ENCODE assay signal across 11 mouse cellular contexts in genomic region chr8:71535663-71536062, GRCm38 (mm10). TPM values are rescaled to one million over a fixed set of nuclear protein-coding genes. Genes with fewer than 3 reads are reported as not detected.
DNase-seq lines count a peak whose midpoint lies in the region; ATAC-seq and TF ChIP-seq lines count a peak whose summit lies in the region.
"Had no signal": no experiment of that assay in that cellular context is flagged by ENCODE, and none has a peak within 500 bp of the region (broad histone marks: within the 10 kb centered on the region; RNA-seq: fewer than 3 reads in every experiment).

No protein-coding gene starts in this region.

- no peaks in the 10 kb centered on the region for H3K36me3 ChIP-seq in kidney, embryonic 14.5 days (ENCODE audit: control insufficient read depth, insufficient read depth, low read length)
- peaks cover 5 to 15% of the 10 kb centered on the region in 2 experiments for H3K36me3 ChIP-seq in CH12.LX (replicated peaks in 1 of 2; ENCODE audit: control insufficient read depth in 1 of 2, insufficient read depth in 1 of 2, low read length in 1 of 2)
- H3K36me3 ChIP-seq in splenic B cell, adult 2 months (ENCODE audit: control insufficient read depth, insufficient read depth, low read length, poor library complexity, severe bottlenecking), result no peaks in the 10 kb centered on the region

- DNase-seq in kidney, postnatal 14 days, result no peak
- peak; percentile 79 for DNase-seq in CH12.LX (ENCODE audit: extremely low read depth)
- DNase-seq in splenic B cell, adult 2 months (ENCODE audit: low read depth, low spot score), result peak; percentile 28
- no peak for DNase-seq in layer of hippocampus, adult 9-11 months
- DNase-seq in right cerebral cortex, postnatal 36 days (ENCODE audit: low spot score in 2 of 2), result no peak
- DNase-seq: cerebellum, adult 18-20 months; midbrain, embryonic 14.5 days had no signal

- 0 out of 2 replicates have a peak overlapping the region, but pooled peaks have one; percentile 12 for H3K9ac ChIP-seq in kidney, embryonic 14.5 days (ENCODE audit: low read depth, low read length)
- peak overlapping the region; percentile 84; the same call in 1 of the 2 replicates for H3K9ac ChIP-seq in CH12.LX (ENCODE audit: insufficient read depth, low read depth)

- peak; percentile 26; the same call in 1 of the 2 replicates for TF ChIP-seq POLR2A in CH12.LX (IDR thresholded peaks at IDR 0.05; ENCODE audit: low read depth, low read length)
- TF ChIP-seq POLR2A in bone marrow macrophage, adult 2 months (IDR thresholded peaks at IDR 0.05; ENCODE audit: borderline replicate concordance, low read depth, low read length), result no peak

- TF ChIP-seq CTCF in CH12.LX (conservative IDR thresholded peaks at IDR 0.05 in 1 of 2, IDR thresholded peaks at IDR 0.05 in 1 of 2; ENCODE audit: low read depth in 2 of 2, low read length in 2 of 2), result 0 out of 4 replicates have a peak, but pooled peaks of 1 of the 2 experiments have one; percentile 12
- TF ChIP-seq CTCF in bone marrow macrophage, adult 2 months (IDR thresholded peaks at IDR 0.05; ENCODE audit: low read depth, low read length), result no peak

- in situ Hi-C loops in CH12.LX (cut with MboI; ENCODE audit: low pct_ligation_motif_present, low pct_unique_long_range_greater_than_20kb, low sequenced_read_pairs), result no loop called here

- 0 out of 2 replicates have a peak, but pooled peaks have one; percentile 18 for TF ChIP-seq EP300 in CH12.LX (IDR thresholded peaks at IDR 0.05; ENCODE audit: low read length)

- dilution Hi-C loops in CH12.LX (cut with MboI; ENCODE audit: extremely low pct_ligation_motif_present, extremely low pct_unique_long_range_greater_than_20kb, low sequenced_read_pairs), result no loop called here

- H3K27me3 ChIP-seq in kidney, embryonic 14.5 days (ENCODE audit: control insufficient read depth, insufficient read depth, low read length), result no peaks in the 10 kb centered on the region
- H3K27me3 ChIP-seq in CH12.LX (replicated peaks), result no peaks in the 10 kb centered on the region
- H3K27me3 ChIP-seq in splenic B cell, adult 2 months (ENCODE audit: control insufficient read depth, insufficient read depth, low read length, poor library complexity, severe bottlenecking), result no peaks in the 10 kb centered on the region

- H3K4me3 ChIP-seq in kidney, embryonic 14.5 days (ENCODE audit: low read length), result no peak overlapping the region
- peak overlapping the region; percentile 83 to 93 (median 89) for H3K4me3 ChIP-seq in CH12.LX (replicated peaks in 1 of 3; ENCODE audit: low read depth in 2 of 3, low read length in 2 of 3, poor library complexity in 1 of 3)
- peak overlapping the region; percentile 98 for H3K4me3 ChIP-seq in bone marrow macrophage, adult 2 months (ENCODE audit: insufficient read depth, low read length)

- H3K4me2 ChIP-seq in kidney, embryonic 14.5 days (replicated peaks; ENCODE audit: low read depth, low read length), result 0 out of 2 replicates have a peak overlapping the region, but pooled peaks have one; percentile 17
- peak overlapping the region; percentile 90 for H3K4me2 ChIP-seq in CH12.LX (ENCODE audit: insufficient read depth, low read depth, poor library complexity, severe bottlenecking)

- no peak overlapping the region for H3K27ac ChIP-seq in kidney, embryonic 14.5 days (ENCODE audit: low read depth, low read length)
- peak overlapping the region; percentile 47 for H3K27ac ChIP-seq in CH12.LX (ENCODE audit: insufficient read depth, low read depth)
- H3K27ac ChIP-seq in bone marrow macrophage, adult 2 months (ENCODE audit: insufficient read depth, low read depth, low read length), result no peak overlapping the region

- no peaks in the 10 kb centered on the region for H3K9me3 ChIP-seq in kidney, embryonic 14.5 days (ENCODE audit: control insufficient read depth, low read length)
- no peaks in the 10 kb centered on the region for H3K9me3 ChIP-seq in CH12.LX (replicated peaks; ENCODE audit: low read length)

- WGBS in kidney, embryonic 14.5 days, result 67% methylated on average over 5 of the region's 5 CpGs

- no peak for TF ChIP-seq RAD21 in CH12.LX (IDR thresholded peaks at IDR 0.05; ENCODE audit: low read depth, low read length)

- ATAC-seq in kidney, embryonic 14.5 days (ENCODE audit: low FRiP score, low TSS enrichment), result peak; percentile 19; the same call in 1 of the 2 replicates
- ATAC-seq: hindbrain, embryonic 16.5 days had no signal

- H3K79me2 ChIP-seq in CH12.LX (replicated peaks; ENCODE audit: control insufficient read depth, extremely low read depth, insufficient read depth, poor library complexity, severe bottlenecking), result peaks cover 11% of the 10 kb centered on the region; the same call in 1 of the 2 replicates

- H3K4me1 ChIP-seq in kidney, embryonic 14.5 days (ENCODE audit: control insufficient read depth, insufficient read depth, low read length), result 0 out of 2 replicates have a peak, but pooled peaks cover 8% of the 10 kb centered on the region
- peaks cover 14 to 59% of the 10 kb centered on the region in 2 experiments for H3K4me1 ChIP-seq in CH12.LX (ENCODE audit: control insufficient read depth in 1 of 2, insufficient read depth in 2 of 2)
- H3K4me1 ChIP-seq in bone marrow macrophage, adult 2 months (ENCODE audit: control insufficient read depth, insufficient read depth, low read length), result peaks cover 33% of the 10 kb centered on the region

TF ChIP-seq in CH12.LX, 34 proteins besides CTCF, POLR2A, EP300 and RAD21 (continues in another document):
- TF ChIP-seq HCFC1 (IDR thresholded peaks at IDR 0.05; ENCODE audit: low read depth, low read length) (no peak), CHD1 (IDR thresholded peaks at IDR 0.05; ENCODE audit: low read depth, low read length) (no peak), SIN3A (IDR thresholded peaks at IDR 0.05; ENCODE audit: low read length) (peak; percentile 42; the same call in 1 of the 2 replicates), KAT2A (IDR thresholded peaks at IDR 0.05; ENCODE audit: insufficient replicate concordance, low read length) (no peak), TCF12 (IDR thresholded peaks at IDR 0.05; ENCODE audit: low read depth, low read length) (peak; percentile 70; the same call in 1 of the 2 replicates), MEF2A (IDR thresholded peaks at IDR 0.05; ENCODE audit: borderline replicate concordance, low read depth, low read length) (peak; percentile 34; the same call in 1 of the 2 replicates), MAFK (IDR thresholded peaks at IDR 0.05; ENCODE audit: insufficient replicate concordance, low read length) (no peak), ETS1 (conservative IDR thresholded peaks at IDR 0.05; ENCODE audit: low read depth, low read length) (peak; percentile 59), USF2 (conservative IDR thresholded peaks at IDR 0.05; ENCODE audit: low read depth, low read length) (no peak), ZMIZ1 (IDR thresholded peaks at IDR 0.05; ENCODE audit: low read depth, low read length) (no peak), USF1 (IDR thresholded peaks at IDR 0.05; ENCODE audit: low read depth, low read length) (no peak), ELF1 (IDR thresholded peaks at IDR 0.05; ENCODE audit: low read depth, low read length) (no peak), RCOR1 (conservative IDR thresholded peaks at IDR 0.05; ENCODE audit: low read depth, low read length) (no peak; the same call in 1 of the 2 replicates), TBP (conservative IDR thresholded peaks at IDR 0.05; ENCODE audit: low read depth, low read length) (no peak), ZC3H11A (IDR thresholded peaks at IDR 0.05; ENCODE audit: low read depth, low read length) (no peak), SMC3 (IDR thresholded peaks at IDR 0.05; ENCODE audit: low read depth, low read length) (no peak), BHLHE40 (IDR thresholded peaks at IDR 0.05; ENCODE audit: low read depth, low read length) (peak; percentile 51; the same call in 1 of the 2 replicates), E2F4 (IDR thresholded peaks at IDR 0.05; ENCODE audit: insufficient replicate concordance, low read depth, low read length) (no peak), CHD2 (IDR thresholded peaks at IDR 0.05; ENCODE audit: low read length) (peak; percentile 67; the same call in 1 of the 2 replicates), IRF4 (IDR thresholded peaks at IDR 0.05; ENCODE audit: low read depth, low read length) (peak; percentile 62)

RNA-seq across cellular contexts. Expression of gene Bst2, which starts 1.6 kb away (rescaled TPM):
- polyA plus RNA-seq in kidney, embryonic 14.5 days (2014; fragmentation: Nextera tagmentation; extraction: Ambion mirVana), result 8.6 and 17.1 TPM in 2 replicates
- total RNA-seq in CH12.LX (2012; rRNA removed) (404 and 424 TPM in 2 replicates), CH12.LX (2014; rRNA removed) (304 and 321 TPM in 2 replicates)
- 214 and 243 TPM in 2 replicates for polyA plus RNA-seq in CH12.LX (2012; ENCODE audit: insufficient read length, low read depth)
- 358 and 369 TPM in 2 replicates for polyA plus RNA-seq in bone marrow macrophage, adult 2 months (2012; ENCODE audit: insufficient read depth, insufficient read length, missing spikeins)

RNA-seq across cellular contexts. Expression of gene Mvb12a, which starts 7.1 kb away (rescaled TPM):
- 98.7 and 111 TPM in 2 replicates for polyA plus RNA-seq in kidney, embryonic 14.5 days (2014; fragmentation: Nextera tagmentation; extraction: Ambion mirVana)
- 113 and 128 TPM in 2 replicates for total RNA-seq in CH12.LX (2012; rRNA removed)
- 149 and 157 TPM in 2 replicates for total RNA-seq in CH12.LX (2014; rRNA removed)
- 80.5 and 82.1 TPM in 2 replicates for polyA plus RNA-seq in CH12.LX (2012; ENCODE audit: insufficient read length, low read depth)
- 64.5 and 65.3 TPM in 2 replicates for polyA plus RNA-seq in bone marrow macrophage, adult 2 months (2012; ENCODE audit: insufficient read depth, insufficient read length, missing spikeins)

RNA-seq across cellular contexts. Expression of gene Ccdc194, which starts 10.2 kb away (rescaled TPM):
- polyA plus RNA-seq in kidney, embryonic 14.5 days (2014; fragmentation: Nextera tagmentation; extraction: Ambion mirVana), result 0.27 and 0.34 TPM in 2 replicates
- not detected in 2 replicates for total RNA-seq in CH12.LX (2012; rRNA removed)
- not detected in 2 replicates for total RNA-seq in CH12.LX (2014; rRNA removed)
- not detected in 2 replicates for polyA plus RNA-seq in CH12.LX (2012; ENCODE audit: insufficient read length, low read depth)
- polyA plus RNA-seq in bone marrow macrophage, adult 2 months (2012; ENCODE audit: insufficient read depth, insufficient read length, missing spikeins), result 0.40 TPM in 1 of 2 replicates, not detected in the other
- total RNA-seq: left cerebral cortex, postnatal 25 days had no signal
- polyA plus RNA-seq: midbrain, embryonic 14.5 days had no signal

RNA-seq across cellular contexts. Expression of gene Tmem221, which starts 23.0 kb away (rescaled TPM):
- 8.2 and 11.2 TPM in 2 replicates for polyA plus RNA-seq in kidney, embryonic 14.5 days (2014; fragmentation: Nextera tagmentation; extraction: Ambion mirVana)
- total RNA-seq in CH12.LX (2012; rRNA removed) (0.21 and 0.51 TPM in 2 replicates), CH12.LX (2014; rRNA removed) (not detected in 2 replicates)
- polyA plus RNA-seq in CH12.LX (2012; ENCODE audit: insufficient read length, low read depth), result not detected in 2 replicates
- polyA plus RNA-seq in bone marrow macrophage, adult 2 months (2012; ENCODE audit: insufficient read depth, insufficient read length, missing spikeins), result 15.9 and 17.7 TPM in 2 replicates
- polyA plus RNA-seq: midbrain, embryonic 14.5 days had no signal

RNA-seq across cellular contexts. Expression of gene Plvap, which starts 24.1 kb away (rescaled TPM):
- 117 and 123 TPM in 2 replicates for polyA plus RNA-seq in kidney, embryonic 14.5 days (2014; fragmentation: Nextera tagmentation; extraction: Ambion mirVana)
- total RNA-seq in CH12.LX (2012; rRNA removed), result 0.04 TPM in 1 of 2 replicates, not detected in the other
- total RNA-seq in CH12.LX (2014; rRNA removed), result not detected in 2 replicates
- polyA plus RNA-seq in CH12.LX (2012; ENCODE audit: insufficient read length, low read depth), result 0.27 and 0.37 TPM in 2 replicates
- not detected in 2 replicates for polyA plus RNA-seq in bone marrow macrophage, adult 2 months (2012; ENCODE audit: insufficient read depth, insufficient read length, missing spikeins)

Comparison
In these comparisons a context has a peak if more than half of its experiments do, and no peak if none do; other contexts are left out.
1. DNase-seq: peak in CH12.LX (single experiment) and splenic B cell, adult 2 months (single experiment); none in kidney, postnatal 14 days (single experiment), layer of hippocampus, adult 9-11 months (single experiment) and right cerebral cortex, postnatal 36 days (0 of 2).
2. RNA of gene Bst2, which starts 1.6 kb away (polyA plus RNA-seq): 358 to 369 TPM in bone marrow macrophage, adult 2 months and 214 to 243 TPM in CH12.LX; 8.6 to 17.1 TPM in kidney, embryonic 14.5 days; every median in the first group is over 10 times any median in the second.